Mouse (Mus musculus) Patski (cell line): ENCODE data around the gene Eme2. TPM values are rescaled to one million over a fixed set of nuclear protein-coding genes. Genes with fewer than 3 reads are reported as not detected.

ENCODE experiments used
- ATAC-seq: fragments of 100-300 bp; one replicate; pipeline ENCODE4 v1.8.0; 2021
- CTCF ChIA-PET: fragments of 350-600 bp; sonication (Branson Sonifier 250); formaldehyde crosslinking; loops from one replicate; lab custom pipeline; 2022; ENCODE audit warnings: inconsistent platforms; lab: Charles Lee
- POLR2A ChIA-PET: fragments of 350-600 bp; sonication (Branson Sonifier 250); formaldehyde crosslinking; loops from one replicate; lab custom pipeline; 2022; ENCODE audit warnings: antibody characterized with exemption, inconsistent platforms; lab: Charles Lee
- DNase-seq: peaks from one replicate; pipeline ENCODE4 v3.0.0-alpha.2; 2011; ENCODE audit warnings: low read depth, low spot score
- H3K27me3 ChIP-seq: fragments of 371-371 bp; one replicate; pipeline ENCODE4 v1.5.1; 2021
- CTCF ChIP-seq: fragments of 100-300 bp; IDR thresholded peaks from one replicate; pipeline ENCODE4 v1.5.1; 2021
- in situ Hi-C: fragments of 300-500 bp; cut with MboI; formaldehyde crosslinking; loops from 3 replicates; pipeline ENCODE4 v1.11.1; 2018; ENCODE audit warnings: low pct_unique_long_range_greater_than_20kb, mixed read lengths
- polyA plus RNA-seq: library from polyadenylated mRNA; unstranded; gene quantifications from one replicate; pipeline ENCODE4 v1.2.3, GENCODE M21; 2021

Eme2 gene
- polyA plus RNA-seq, 1 experiment from 2014 or later, result 21.4 TPM

- CTCF ChIA-PET, result interaction anchor here (1.6 to 1.8 kb wide), 2 partner anchors 17 to 29 kb away, joined by 5 read pairs; no protein-coding TSS in a partner anchor
- ATAC-seq (no peak), DNase-seq (no peak)
- POLR2A ChIA-PET, result no interaction called here
- in situ Hi-C loops, result no loop called here
- H3K27me3 ChIP-seq, result no peaks in the 10 kb centered on the region
- TF ChIP-seq CTCF, result no peak
These were observed 37.5 kb upstream of the Eme2 start for GRCm38 (mm10) chr17:24932431-24932830.

- no peaks in the 10 kb centered on the region for H3K27me3 ChIP-seq
- ATAC-seq (peak; percentile 74), DNase-seq (no peak)
- CTCF ChIA-PET, result interaction anchor here (1.2 to 3.2 kb wide), 2 partner anchors 14 to 16 kb away, joined by 4 to 11 read pairs; no protein-coding TSS in a partner anchor
- TF ChIP-seq CTCF, result no peak
- POLR2A ChIA-PET, result interaction anchor here (1.3 kb wide), 1 partner anchor 8 kb away, joined by 4 read pairs; no protein-coding TSS in a partner anchor
- in situ Hi-C loops, result no loop called here
These were observed 34.6 kb upstream of the Eme2 start for GRCm38 (mm10) chr17:24929506-24929905.

GRCm38 (mm10) chr17:24923246-24923645, 28.4 kb upstream of the Eme2 start:
- no peaks in the 10 kb centered on the region for H3K27me3 ChIP-seq
- no peak for DNase-seq
- ChIA-PET CTCF (no interaction called here), POLR2A (interaction anchor here (0.7 kb wide), 1 partner anchor 26 kb away, joined by 5 read pairs; no protein-coding TSS in a partner anchor)
- in situ Hi-C loops, result no loop called here
- no peak for TF ChIP-seq CTCF
- ATAC-seq, result no peak

GRCm38 (mm10) chr17:24913984-24914383, 19.1 kb upstream of the Eme2 start:
- ATAC-seq (no peak), DNase-seq (no peak)
- no peaks in the 10 kb centered on the region for H3K27me3 ChIP-seq
- in situ Hi-C loops, result no loop called here
- POLR2A ChIA-PET, result interaction anchor here (1.4 kb wide), 1 partner anchor 19 kb away, joined by 3 read pairs; the partner anchor contains the start of genes Eme2 and Mrps34
- CTCF ChIA-PET, result interaction anchor here (1.0 kb wide), 1 partner anchor 16 kb away, joined by 4 read pairs; no protein-coding TSS in a partner anchor
- TF ChIP-seq CTCF, result no peak

GRCm38 (mm10) chr17:24907591-24907990, 12.7 kb upstream of the Eme2 start:
- in situ Hi-C loops, result no loop called here
- no peak for TF ChIP-seq CTCF
- no peaks in the 10 kb centered on the region for H3K27me3 ChIP-seq
- no peak for ATAC-seq
- no peak for DNase-seq
- CTCF ChIA-PET, result no interaction called here
- POLR2A ChIA-PET, result no interaction called here

- no peak for DNase-seq
- in situ Hi-C loops, result no loop called here
- CTCF ChIA-PET, result interaction anchor here (0.6 to 1.7 kb wide), 5 partner anchors 12 to 58 kb away, joined by 3 to 5 read pairs (median 3); no protein-coding TSS in a partner anchor
- POLR2A ChIA-PET, result interaction anchor here (2.3 kb wide), 1 partner anchor 11 kb away, joined by 5 read pairs; no protein-coding TSS in a partner anchor
- TF ChIP-seq CTCF, result no peak
- no peak for ATAC-seq
- no peaks in the 10 kb centered on the region for H3K27me3 ChIP-seq
These were observed 8.9 kb upstream of the Eme2 start for GRCm38 (mm10) chr17:24903767-24904166.

GRCm38 (mm10) chr17:24902671-24903474, 8.0 kb upstream of the Eme2 start:
- in situ Hi-C loops, result no loop called here
- ATAC-seq (no peak), DNase-seq (no peak)
- TF ChIP-seq CTCF, result no peak
- no peaks in the 10 kb centered on the region for H3K27me3 ChIP-seq
- ChIA-PET CTCF (interaction anchor here (1.2 to 1.7 kb wide), 5 partner anchors 13 to 57 kb away, joined by 3 to 5 read pairs (median 4); no protein-coding TSS in a partner anchor), POLR2A (interaction anchor here (1.4 to 2.3 kb wide), 2 partner anchors 8 to 12 kb away, joined by 3 to 5 read pairs; no protein-coding TSS in a partner anchor)

GRCm38 (mm10) chr17:24902124-24902523, 7.2 kb upstream of the Eme2 start:
- CTCF ChIA-PET, result interaction anchor here (1.2 to 1.7 kb wide), 2 partner anchors 26 to 30 kb away, joined by 4 to 5 read pairs; no protein-coding TSS in a partner anchor
- ATAC-seq (no peak), DNase-seq (no peak)
- POLR2A ChIA-PET, result interaction anchor here (1.4 kb wide), 1 partner anchor 9 kb away, joined by 3 read pairs; no protein-coding TSS in a partner anchor
- in situ Hi-C loops, result no loop called here
- TF ChIP-seq CTCF, result no peak
- H3K27me3 ChIP-seq, result no peaks in the 10 kb centered on the region

- CTCF ChIA-PET, result interaction anchor here (1.4 kb wide), 1 partner anchor 16 kb away, joined by 3 read pairs; no protein-coding TSS in a partner anchor
- in situ Hi-C loops, result no loop called here
These were observed 5.1 kb upstream of the Eme2 start for GRCm38 (mm10) chr17:24900014-24900413.

GRCm38 (mm10) chr17:24899153-24899552, 4.3 kb upstream of the Eme2 start:
- CTCF ChIA-PET, result interaction anchor here (1.4 kb wide), 1 partner anchor 17 kb away, joined by 3 read pairs; no protein-coding TSS in a partner anchor
- no peak for TF ChIP-seq CTCF
- in situ Hi-C loops, result no loop called here
- POLR2A ChIA-PET, result no interaction called here
- DNase-seq (no peak), ATAC-seq (no peak)
- no peaks in the 10 kb centered on the region for H3K27me3 ChIP-seq

More at GRCm38 (mm10) chr17:24900014-24900413, 5.1 kb upstream of the Eme2 start:
- no peak for ATAC-seq
- POLR2A ChIA-PET, result no interaction called here
- H3K27me3 ChIP-seq, result no peaks in the 10 kb centered on the region
- TF ChIP-seq CTCF, result no peak
- no peak for DNase-seq
